Mouse (Mus musculus): ENCODE measurements at regions not wholly inside any gene's neighbourhood (a gene's known extent, or its start where the extent isn't known, plus 50 kb on each side); places are given as distances from the start of the nearest gene placed in this dataset.

- WGBS (ENCODE audit: insufficient replicate concordance) = 55% methylated on average over 5 of the region's 5 CpGs
- Histone ChIP-seq H3K4me2 (no peak overlapping the region), H3K4me1 (peaks cover 25% of the 10 kb centered on the region), H3K27ac (no peak overlapping the region), H3K36me3 (no peaks in the 10 kb centered on the region), H3K4me3 (no peak overlapping the region), H3K9me3 (replicated peaks) (no peaks in the 10 kb centered on the region), H3K27me3 (replicated peaks) (no peaks in the 10 kb centered on the region), H3K9ac (no peak overlapping the region)
- ATAC-seq = no peak
These were observed 103.8 kb upstream of the Peli1 start for GRCm38 (mm10) chr11:20987171-20987815.

GRCm38 (mm10) chr11:20987841-20988251 lies 103.2 kb upstream of the Peli1 start:
- Histone ChIP-seq H3K9me3 (replicated peaks) (no peaks in the 10 kb centered on the region), H3K36me3 (no peaks in the 10 kb centered on the region), H3K4me3 (no peak overlapping the region), H3K27ac (no peak overlapping the region), H3K9ac (no peak overlapping the region), H3K4me1 (peaks cover 25% of the 10 kb centered on the region), H3K4me2 (no peak overlapping the region), H3K27me3 (replicated peaks) (no peaks in the 10 kb centered on the region)
- no peak for ATAC-seq
- 82% methylated on average over 11 of the region's 11 CpGs for WGBS (ENCODE audit: insufficient replicate concordance)

- Histone ChIP-seq H3K4me3 (no peak overlapping the region), H3K9me3 (replicated peaks) (no peaks in the 10 kb centered on the region), H3K36me3 (no peaks in the 10 kb centered on the region), H3K9ac (no peak overlapping the region), H3K27ac (no peak overlapping the region), H3K27me3 (replicated peaks) (no peaks in the 10 kb centered on the region), H3K4me1 (peaks cover 25% of the 10 kb centered on the region), H3K4me2 (0 out of 2 replicates have a peak overlapping the region, but pooled peaks have one; percentile 2)
- 33% methylated on average over 3 of the region's 3 CpGs for WGBS (ENCODE audit: insufficient replicate concordance)
- peak; percentile 53; the same call in 1 of the 2 replicates for ATAC-seq
These were observed 102.2 kb upstream of the Peli1 start for GRCm38 (mm10) chr11:20988871-20989270.

- H3K4me1 ChIP-seq = peaks cover 6% of the 10 kb centered on the region
- no peaks in the 10 kb centered on the region for H3K36me3 ChIP-seq
- H3K4me2 ChIP-seq = no peak overlapping the region
- 70% methylated on average over 4 of the region's 4 CpGs for WGBS (ENCODE audit: insufficient replicate concordance)
- H3K27me3 ChIP-seq (replicated peaks) = no peaks in the 10 kb centered on the region
- H3K27ac ChIP-seq = no peak overlapping the region
- H3K4me3 ChIP-seq = no peak overlapping the region
- H3K9ac ChIP-seq = no peak overlapping the region
- no peaks in the 10 kb centered on the region for H3K9me3 ChIP-seq (replicated peaks)
- no peak for ATAC-seq
These were observed 97.5 kb upstream of the Peli1 start for GRCm38 (mm10) chr11:20993580-20993979.

GRCm38 (mm10) chr11:21001400-21001799 lies 89.7 kb upstream of the Peli1 start:
- no peak overlapping the region for H3K9ac ChIP-seq
- peak; percentile 90 for ATAC-seq
- no peaks in the 10 kb centered on the region for H3K9me3 ChIP-seq (replicated peaks)
- no peak overlapping the region for H3K4me3 ChIP-seq
- peak overlapping the region; percentile 16 for H3K4me2 ChIP-seq
- H3K27ac ChIP-seq = no peak overlapping the region
- WGBS (ENCODE audit: insufficient replicate concordance) = 35% methylated on average over 3 of the region's 3 CpGs
- H3K4me1 ChIP-seq = peaks cover 4% of the 10 kb centered on the region; the same call in 1 of the 2 replicates
- H3K36me3 ChIP-seq = no peaks in the 10 kb centered on the region
- H3K27me3 ChIP-seq (replicated peaks) = no peaks in the 10 kb centered on the region

- Histone ChIP-seq H3K4me1 (no peaks in the 10 kb centered on the region), H3K36me3 (no peaks in the 10 kb centered on the region), H3K9me3 (replicated peaks) (no peaks in the 10 kb centered on the region), H3K4me2 (no peak overlapping the region), H3K4me3 (no peak overlapping the region), H3K27ac (no peak overlapping the region), H3K27me3 (replicated peaks) (no peaks in the 10 kb centered on the region), H3K9ac (no peak overlapping the region)
- no peak for ATAC-seq
- WGBS (ENCODE audit: insufficient replicate concordance) = 79% methylated on average over 5 of the region's 5 CpGs
These were observed 83.9 kb upstream of the Peli1 start for GRCm38 (mm10) chr11:21007222-21007621.

GRCm38 (mm10) chr11:21009505-21009904 lies 81.6 kb upstream of the Peli1 start:
- ATAC-seq = no peak
- H3K4me1 ChIP-seq = no peaks in the 10 kb centered on the region
- no peaks in the 10 kb centered on the region for H3K9me3 ChIP-seq (replicated peaks)
- no peak overlapping the region for H3K9ac ChIP-seq
- H3K36me3 ChIP-seq = no peaks in the 10 kb centered on the region
- WGBS (ENCODE audit: insufficient replicate concordance) = 42% methylated on average over 3 of the region's 3 CpGs
- H3K27ac ChIP-seq = no peak overlapping the region
- H3K4me2 ChIP-seq = no peak overlapping the region
- H3K27me3 ChIP-seq (replicated peaks) = peaks cover 7% of the 10 kb centered on the region; the same call in 1 of the 2 replicates
- H3K4me3 ChIP-seq = no peak overlapping the region

GRCm38 (mm10) chr11:21010867-21011266 lies 80.2 kb upstream of the Peli1 start:
- no peak overlapping the region for H3K4me3 ChIP-seq
- peaks cover 8% of the 10 kb centered on the region; the same call in 1 of the 2 replicates for H3K27me3 ChIP-seq (replicated peaks)
- H3K9me3 ChIP-seq (replicated peaks) = no peaks in the 10 kb centered on the region
- H3K36me3 ChIP-seq = no peaks in the 10 kb centered on the region
- H3K9ac ChIP-seq = no peak overlapping the region
- H3K4me2 ChIP-seq = no peak overlapping the region
- no peak overlapping the region for H3K27ac ChIP-seq
- no peaks in the 10 kb centered on the region for H3K4me1 ChIP-seq
- no peak for ATAC-seq
- WGBS (ENCODE audit: insufficient replicate concordance) = 61% methylated on average over 7 of the region's 7 CpGs

- Histone ChIP-seq H3K4me2 (no peak overlapping the region), H3K27ac (no peak overlapping the region), H3K9ac (no peak overlapping the region), H3K4me3 (no peak overlapping the region), H3K9me3 (replicated peaks) (no peaks in the 10 kb centered on the region), H3K36me3 (no peaks in the 10 kb centered on the region), H3K4me1 (no peaks in the 10 kb centered on the region), H3K27me3 (replicated peaks) (peaks cover 8% of the 10 kb centered on the region; the same call in 1 of the 2 replicates)
- ATAC-seq = no peak
- WGBS (ENCODE audit: insufficient replicate concordance) = 45% methylated on average over 3 of the region's 3 CpGs
These were observed 76.8 kb upstream of the Peli1 start for GRCm38 (mm10) chr11:21014250-21014649.

GRCm38 (mm10) chr11:21015536-21015935 lies 75.6 kb upstream of the Peli1 start:
- Histone ChIP-seq H3K4me3 (no peak overlapping the region), H3K4me2 (no peak overlapping the region), H3K27ac (no peak overlapping the region), H3K9me3 (replicated peaks) (no peaks in the 10 kb centered on the region), H3K4me1 (no peaks in the 10 kb centered on the region), H3K36me3 (no peaks in the 10 kb centered on the region), H3K27me3 (replicated peaks) (peaks cover 8% of the 10 kb centered on the region; the same call in 1 of the 2 replicates), H3K9ac (no peak overlapping the region)
- WGBS (ENCODE audit: insufficient replicate concordance) = 73% methylated on average over 3 of the region's 3 CpGs
- no peak for ATAC-seq

- H3K27me3 ChIP-seq (replicated peaks) = peaks cover 8% of the 10 kb centered on the region; the same call in 1 of the 2 replicates
- ATAC-seq = no peak
- WGBS (ENCODE audit: insufficient replicate concordance) = 38% methylated on average over 4 of the region's 4 CpGs
These were observed 74.9 kb upstream of the Peli1 start for GRCm38 (mm10) chr11:21016133-21016746.

GRCm38 (mm10) chr11:21016791-21017329 lies 74.2 kb upstream of the Peli1 start:
- H3K36me3 ChIP-seq = no peaks in the 10 kb centered on the region
- no peak overlapping the region for H3K9ac ChIP-seq
- no peak overlapping the region for H3K4me2 ChIP-seq
- H3K4me1 ChIP-seq = no peaks in the 10 kb centered on the region
- H3K27me3 ChIP-seq (replicated peaks) = peaks cover 8% of the 10 kb centered on the region; the same call in 1 of the 2 replicates
- no peak overlapping the region for H3K4me3 ChIP-seq
- WGBS (ENCODE audit: insufficient replicate concordance) = 73% methylated on average over 6 of the region's 6 CpGs
- H3K27ac ChIP-seq = no peak overlapping the region
- no peaks in the 10 kb centered on the region for H3K9me3 ChIP-seq (replicated peaks)
- no peak for ATAC-seq

More at GRCm38 (mm10) chr11:21016133-21016746, 74.9 kb upstream of the Peli1 start:
- Histone ChIP-seq H3K9me3 (replicated peaks) (no peaks in the 10 kb centered on the region), H3K9ac (no peak overlapping the region), H3K4me1 (no peaks in the 10 kb centered on the region), H3K36me3 (no peaks in the 10 kb centered on the region), H3K4me3 (no peak overlapping the region), H3K4me2 (no peak overlapping the region), H3K27ac (no peak overlapping the region)
